ENCODE assay signal across 25 mouse cellular contexts in the genomic region with DNA sequence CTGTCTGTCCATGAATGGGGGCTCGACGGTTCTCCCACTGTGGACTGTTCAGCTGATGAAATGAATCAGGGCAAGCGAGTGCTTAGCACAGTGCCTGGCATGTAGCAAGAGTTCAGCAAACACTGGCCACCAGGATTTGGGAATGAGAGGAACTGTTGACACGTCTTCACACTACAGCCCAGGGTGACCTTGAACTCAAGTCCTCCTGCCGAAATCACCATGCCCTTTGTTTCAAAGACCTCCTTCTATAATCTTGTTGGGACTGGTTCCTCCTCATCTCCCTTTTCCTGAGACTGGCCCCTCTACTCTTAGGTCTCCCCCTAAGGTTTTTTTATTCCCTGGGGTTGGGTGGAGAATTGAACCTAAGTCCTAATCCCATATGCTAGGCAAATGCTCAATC. TPM values are rescaled to one million over a fixed set of nuclear protein-coding genes. Genes with fewer than 3 reads are reported as not detected.
"Had no signal": no experiment of that assay in that cellular context is flagged by ENCODE, and none has a peak within 500 bp of the region (broad histone marks: within the 10 kb centered on the region; RNA-seq: fewer than 3 reads in every experiment).

No protein-coding gene starts in this region.

- H3K27me3 ChIP-seq: embryonic facial prominence, embryonic 12.5 days; embryonic facial prominence, embryonic 13.5 days; embryonic facial prominence, embryonic 15.5 days; forebrain, embryonic 12.5 days; forebrain, embryonic 13.5 days; forebrain, embryonic 15.5 days had no signal

- H3K27ac ChIP-seq: embryonic facial prominence, embryonic 10.5 days; embryonic facial prominence, embryonic 12.5 days; embryonic facial prominence, embryonic 13.5 days; embryonic facial prominence, embryonic 15.5 days; forebrain, embryonic 10.5 days; forebrain, embryonic 12.5 days; forebrain, embryonic 13.5 days; forebrain, embryonic 15.5 days; heart, adult 2 months had no signal

- H3K4me3 ChIP-seq: embryonic facial prominence, embryonic 10.5 days; embryonic facial prominence, embryonic 12.5 days; embryonic facial prominence, embryonic 13.5 days; embryonic facial prominence, embryonic 15.5 days; erythroblast, embryonic 14.5 days; forebrain, embryonic 10.5 days; forebrain, embryonic 12.5 days; forebrain, embryonic 13.5 days; forebrain, embryonic 15.5 days; heart, adult 2 months had no signal

- H3K9ac ChIP-seq: embryonic facial prominence, embryonic 12.5 days; embryonic facial prominence, embryonic 13.5 days; embryonic facial prominence, embryonic 15.5 days; forebrain, embryonic 12.5 days; forebrain, embryonic 13.5 days; forebrain, embryonic 15.5 days; forebrain, postnatal 0 days had no signal

- H3K9me3 ChIP-seq: embryonic facial prominence, embryonic 12.5 days; embryonic facial prominence, embryonic 15.5 days; forebrain, embryonic 13.5 days; forebrain, embryonic 15.5 days had no signal

- ATAC-seq: forebrain, embryonic 13.5 days; forebrain, embryonic 14.5 days; forebrain, embryonic 15.5 days; forebrain, embryonic 16.5 days; forebrain, postnatal 0 days had no signal

- DNase-seq: cerebellum, adult 9-10 months; cerebellum, adult 9-11 months; cerebellum, postnatal 25 days; cerebellum, postnatal 36 days; embryo, embryonic 11 days; forebrain, postnatal 0 days; gastrocnemius, postnatal 10 days; heart, adult 11 months; heart, adult 18-20 months; heart, adult 2 months had no signal

- H3K4me2 ChIP-seq: embryonic facial prominence, embryonic 12.5 days; embryonic facial prominence, embryonic 13.5 days; embryonic facial prominence, embryonic 15.5 days; forebrain, embryonic 12.5 days; forebrain, embryonic 13.5 days; forebrain, embryonic 15.5 days; heart, embryonic 11.5 days had no signal

- H3K36me3 ChIP-seq: embryonic facial prominence, embryonic 10.5 days; embryonic facial prominence, embryonic 12.5 days; embryonic facial prominence, embryonic 13.5 days; embryonic facial prominence, embryonic 15.5 days; forebrain, embryonic 10.5 days; forebrain, embryonic 12.5 days; forebrain, embryonic 15.5 days had no signal

RNA-seq across cellular contexts. Expression of gene Trim63, which starts 2.6 kb away (rescaled TPM):
- total RNA-seq: common myeloid progenitor, adult 5-6 weeks; granulocyte monocyte progenitor cell, adult 5-6 weeks had no signal
- polyA plus RNA-seq: erythroblast, embryonic 14.5 days; forebrain, embryonic 13.5 days; forebrain, embryonic 14.5 days had no signal

RNA-seq across cellular contexts. Expression of gene Slc30a2, which starts 30.6 kb away (rescaled TPM):
- total RNA-seq: common myeloid progenitor, adult 5-6 weeks; forebrain, postnatal 0 days; granulocyte monocyte progenitor cell, adult 5-6 weeks had no signal
- polyA plus RNA-seq: erythroblast, embryonic 14.5 days; forebrain, embryonic 10.5 days; forebrain, embryonic 11.5 days; forebrain, embryonic 12.5 days; forebrain, embryonic 13.5 days had no signal

RNA-seq across cellular contexts. Expression of gene Grrp1, which starts 58.4 kb away (rescaled TPM):
- total RNA-seq: common myeloid progenitor, adult 5-6 weeks; granulocyte monocyte progenitor cell, adult 5-6 weeks had no signal
